Mouse (Mus musculus) gastrocnemius, postnatal 10 days (tissue): Measurements from ENCODE around the gene Manba. TPM values are rescaled to one million over a fixed set of nuclear protein-coding genes. Genes with fewer than 3 reads are reported as not detected.

ENCODE experiments used
- DNase-seq: peaks from one replicate; pipeline ENCODE4 v3.0.0; 2021; ENCODE audit warnings: mixed read lengths
- total RNA-seq, 2 experiments: library from RNA; stranded (reverse); gene quantifications; 2 replicates each; pipeline ENCODE4 v1.2.3; 2021

The Manba gene
- total RNA-seq, 2 experiments from 2014 or later: 6.8 to 12.8 TPM

GRCm38 (mm10) chr3:135529670-135530069 is 44.3 kb downstream of the Manba start:
- no peak for DNase-seq

GRCm38 (mm10) chr3:135531762-135532161 is 46.4 kb downstream of the Manba start:
- DNase-seq: no peak

- no peak for DNase-seq
These were observed 48.7 kb downstream of the Manba start for GRCm38 (mm10) chr3:135534103-135534502.

- DNase-seq: no peak
These were observed 61.0 kb downstream of the Manba start for GRCm38 (mm10) chr3:135546212-135546923.

- DNase-seq: no peak
These were observed 61.9 kb downstream of the Manba start for GRCm38 (mm10) chr3:135547298-135547697.

GRCm38 (mm10) chr3:135552874-135553273 is 67.5 kb downstream of the Manba start:
- no peak for DNase-seq

- DNase-seq: no peak
These were observed 69.8 kb downstream of the Manba start for GRCm38 (mm10) chr3:135555192-135555591.

- DNase-seq: no peak
These were observed 70.7 kb downstream of the Manba start for GRCm38 (mm10) chr3:135556052-135556587.

GRCm38 (mm10) chr3:135556851-135557662 is 71.6 kb downstream of the Manba start:
- no peak for DNase-seq

- DNase-seq: no peak
These were observed 76.6 kb downstream of the Manba start for GRCm38 (mm10) chr3:135562036-135562435.

GRCm38 (mm10) chr3:135563163-135563689 is 77.8 kb downstream of the Manba start:
- DNase-seq: no peak

- no peak for DNase-seq
These were observed 79.3 kb downstream of the Manba start for GRCm38 (mm10) chr3:135564706-135565105.

- no peak for DNase-seq
These were observed 79.9 kb downstream of the Manba start for GRCm38 (mm10) chr3:135565306-135565705.

- DNase-seq: no peak
These were observed 82.5 kb downstream of the Manba start for GRCm38 (mm10) chr3:135567888-135568287.

GRCm38 (mm10) chr3:135568633-135569032 is 83.2 kb downstream of the Manba start:
- no peak for DNase-seq

- no peak for DNase-seq
These were observed 86.1 kb downstream of the Manba start for GRCm38 (mm10) chr3:135571540-135571939.

GRCm38 (mm10) chr3:135573051-135573450 is 87.6 kb downstream of the Manba start:
- DNase-seq: no peak

GRCm38 (mm10) chr3:135575126-135575525 is 89.7 kb downstream of the Manba start:
- no peak for DNase-seq

- DNase-seq: no peak
These were observed 93.3 kb downstream of the Manba start for GRCm38 (mm10) chr3:135578588-135579140.

- DNase-seq: peak; percentile 45
These were observed 93.8 kb downstream of the Manba start for GRCm38 (mm10) chr3:135579179-135579578.

- no peak for DNase-seq
These were observed 95.2 kb downstream of the Manba start for GRCm38 (mm10) chr3:135580439-135581275.
